Mouse (Mus musculus) gastrocnemius, postnatal 36 days (tissue): ENCODE results near the gene 9230110F15Rik. TPM values are rescaled to one million over a fixed set of nuclear protein-coding genes. Genes with fewer than 3 reads are reported as not detected.
"Not testable (repeated sequence)": the region's sequence is repeated elsewhere in the genome, so short reads cannot be mapped to it uniquely, and the experiment has no call there.

ENCODE experiments used
- DNase-seq, 2 experiments: peaks; one replicate each; pipeline ENCODE4 v3.0.0; 2022
- intact Hi-C: fragments of 180-260 bp; cut with DNase I; formaldehyde crosslinking; loops from one replicate; pipeline ENCODE4 v1.15.1; 2025
- long read RNA-seq, 2 experiments: library from polyadenylated mRNA; stranded (forward); transcript quantifications; one replicate each; pipeline ENCODE4 v2.0.0; 2021
- total RNA-seq, 2 experiments: library from RNA; stranded (reverse); gene quantifications; 2 replicates each; pipeline ENCODE4 v1.2.3; 2021

9230110F15Rik gene
- total RNA-seq = not detected
- long read RNA-seq, experiment 1 = 0 reads
- long read RNA-seq, experiment 2 = 0 reads

- DNase-seq = no peak
- intact Hi-C loops = no loop called here
Observed at GRCm38 (mm10) chr9:35844050-35844449, at the start of gene 9230110F15Rik. Gene 9230110F15Rik, minus strand, starts transcription at chr9:35844150.

GRCm38 (mm10) chr9:35893112-35893511, 49.2 kb upstream of the 9230110F15Rik start:
- DNase-seq, intact Hi-C loops: not testable (repeated sequence)

- intact Hi-C loops, DNase-seq: not testable (repeated sequence)
Observed at GRCm38 (mm10) chr9:35817881-35818280, 26.1 kb downstream of the 9230110F15Rik start.

- DNase-seq = no peak
- intact Hi-C loops = no loop called here
Observed at GRCm38 (mm10) chr9:35798146-35798545, 45.8 kb downstream of the 9230110F15Rik start.

GRCm38 (mm10) chr9:35790001-35790400, 53.9 kb downstream of the 9230110F15Rik start, which contains the start of the genes Gm27235 and D730048I06Rik:
Gene Gm27235, minus strand, starts transcription at chr9:35790101.
Gene D730048I06Rik, minus strand, starts transcription at chr9:35790112.
- no peak for DNase-seq
- intact Hi-C loops = no loop called here

Other genes starting within 250 kb of the 9230110F15Rik start
- gene Pate4, start 232.2 kb downstream of the 9230110F15Rik start, total RNA-seq = not detected
- not detected for gene Pate3, start 195.9 kb downstream of the 9230110F15Rik start, total RNA-seq
- not detected for gene Pate1, start 156.8 kb downstream of the 9230110F15Rik start, total RNA-seq
- not detected for gene Gm17677, start 103.1 kb downstream of the 9230110F15Rik start, total RNA-seq
- not detected for gene Gm17727, start 66.0 kb downstream of the 9230110F15Rik start, total RNA-seq
- not detected for gene Gm27235, start 54.0 kb downstream of the 9230110F15Rik start, total RNA-seq
- not detected for gene D730048I06Rik, start 54.0 kb downstream of the 9230110F15Rik start, total RNA-seq
- not detected for gene 9230113P08Rik, start 64.3 kb upstream of the 9230110F15Rik start, total RNA-seq